Mouse (Mus musculus): ENCODE measurements around the gene Fntb.
A peak's percentile ranks its signal among the peaks of the same experiment; 100 is the strongest.
"Not testable (repeated sequence)": the region's sequence is repeated elsewhere in the genome, so short reads cannot be mapped to it uniquely, and the experiment has no call there.

The Fntb gene

DNA sequence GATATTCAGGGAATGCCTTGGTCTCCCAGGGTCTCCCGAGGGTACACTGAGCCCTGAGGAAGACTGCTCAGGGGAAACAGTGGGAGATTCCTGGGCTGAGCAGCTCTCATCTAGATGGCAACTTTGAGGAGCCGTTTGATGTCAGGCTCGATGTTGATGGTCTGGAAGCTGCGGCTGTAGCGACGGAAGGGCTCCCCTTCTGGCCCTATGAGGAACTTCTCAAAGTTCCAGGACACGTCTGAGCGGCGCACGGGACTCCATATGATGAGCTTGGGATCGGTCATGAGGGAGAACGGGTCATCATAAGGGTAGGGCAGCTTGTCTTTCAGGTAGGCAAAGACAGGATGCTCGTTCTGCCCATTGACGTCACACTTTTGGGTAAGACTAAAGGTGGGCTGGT, 27.2 kb downstream of the Fntb start:
- not testable (repeated sequence) for DNase-seq (ENCODE audit: extremely low read depth, low read depth, low spot score)

DNA sequence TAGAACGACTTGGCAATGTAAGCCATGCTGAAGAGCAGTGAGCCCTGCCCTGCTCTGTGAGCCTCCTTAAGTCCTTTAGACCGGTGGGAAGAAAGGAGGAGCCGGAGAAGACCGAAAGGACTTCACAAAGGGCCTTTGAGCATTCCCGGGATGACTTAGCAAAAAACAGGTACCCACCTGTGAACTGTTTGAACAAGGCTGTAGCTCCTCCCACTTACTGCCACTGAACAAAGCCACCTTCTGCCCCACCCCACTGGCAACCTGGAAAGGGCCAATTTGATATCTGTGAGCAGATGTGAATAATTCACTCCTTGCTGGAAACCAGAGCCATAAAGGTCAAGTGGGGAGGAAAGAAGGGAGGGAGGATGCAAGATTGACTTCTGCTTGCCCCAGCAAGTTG, 30.0 kb downstream of the Fntb start, which contains the start of gene Gpx2:
TSS of gene Gpx2 (minus strand) at position 205 of the 400 bp plus-strand sequence.
- no peak for DNase-seq (ENCODE audit: extremely low read depth, low read depth, low spot score)

DNA sequence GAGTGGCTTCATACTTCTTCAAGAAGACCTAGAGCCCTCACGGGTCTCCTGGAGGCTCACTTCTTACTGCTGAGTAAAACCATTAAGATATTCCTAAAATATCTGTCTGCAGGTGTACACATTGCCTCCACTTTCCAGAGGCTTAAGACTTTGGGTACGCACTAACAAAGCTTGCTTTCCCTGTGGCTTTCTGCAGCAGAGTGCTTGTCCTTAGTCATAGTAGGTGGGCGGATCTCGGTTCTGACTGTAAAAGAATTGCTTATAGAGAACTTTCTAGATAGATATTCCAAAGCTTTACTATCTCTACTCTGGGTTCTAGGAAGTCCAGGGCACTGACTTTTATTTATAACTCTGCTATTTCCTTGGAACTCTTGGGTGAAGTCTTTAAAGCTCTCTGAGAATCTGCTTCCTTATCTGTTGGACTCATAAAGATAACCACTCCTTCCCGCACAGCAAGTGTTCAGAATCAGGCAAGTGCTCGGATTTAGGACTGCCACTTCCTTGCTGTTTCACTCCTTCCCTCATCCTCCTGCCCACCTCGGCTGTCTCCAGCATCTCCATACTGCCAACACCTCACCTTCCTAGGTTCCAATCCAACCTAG, 31.6 kb downstream of the Fntb start:
- no peak for DNase-seq (ENCODE audit: extremely low read depth, low read depth, low spot score)

GRCm38 (mm10) chr12:76798008-76798720, 32.8 kb downstream of the Fntb start:
- no peak for DNase-seq (ENCODE audit: extremely low read depth, low read depth, low spot score)

- DNase-seq (ENCODE audit: extremely low read depth, low read depth, low spot score) = no peak
Observed at GRCm38 (mm10) chr12:76803028-76803427, 37.6 kb downstream of the Fntb start.

- DNase-seq (ENCODE audit: extremely low read depth, low read depth, low spot score) = no peak
Observed at GRCm38 (mm10) chr12:76803700-76804252, 38.4 kb downstream of the Fntb start.

DNA sequence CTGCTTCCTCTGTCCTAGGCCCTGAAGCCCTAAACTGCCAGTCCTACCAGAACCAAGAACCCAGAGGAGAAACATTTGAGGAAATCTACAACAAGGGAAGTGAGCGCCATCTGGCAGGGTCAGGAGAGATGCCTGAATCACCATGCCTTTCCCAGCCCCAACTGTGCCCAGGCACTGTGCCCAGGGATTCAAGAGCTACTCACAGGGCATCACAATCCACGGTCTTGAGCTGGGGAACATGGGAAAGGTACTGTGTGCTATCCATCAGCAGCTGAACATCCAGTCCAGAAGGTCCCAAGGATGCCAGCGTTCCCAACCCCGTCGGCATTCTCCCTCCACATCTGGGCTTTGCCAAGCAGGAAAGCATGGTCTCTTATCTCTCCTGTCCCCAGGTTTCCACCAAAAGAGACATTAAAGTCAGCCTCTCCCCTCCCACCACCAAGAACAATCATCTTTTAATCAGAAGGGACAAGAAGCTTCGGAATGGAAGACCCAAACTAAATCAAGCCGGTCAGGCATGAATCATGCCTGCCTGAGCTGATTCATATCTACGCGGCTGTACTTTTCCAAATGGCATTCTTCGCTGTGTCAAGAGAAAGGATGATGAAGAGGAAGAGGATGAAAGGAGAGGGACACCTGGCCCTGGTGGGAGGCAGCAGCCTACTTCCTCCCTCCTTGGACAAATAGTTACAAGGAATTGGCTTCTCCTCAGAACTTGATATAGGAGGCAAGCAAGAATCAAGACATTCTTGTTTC, 39.8 kb downstream of the Fntb start:
- DNase-seq (ENCODE audit: extremely low read depth, low read depth, low spot score) = no peak

DNA sequence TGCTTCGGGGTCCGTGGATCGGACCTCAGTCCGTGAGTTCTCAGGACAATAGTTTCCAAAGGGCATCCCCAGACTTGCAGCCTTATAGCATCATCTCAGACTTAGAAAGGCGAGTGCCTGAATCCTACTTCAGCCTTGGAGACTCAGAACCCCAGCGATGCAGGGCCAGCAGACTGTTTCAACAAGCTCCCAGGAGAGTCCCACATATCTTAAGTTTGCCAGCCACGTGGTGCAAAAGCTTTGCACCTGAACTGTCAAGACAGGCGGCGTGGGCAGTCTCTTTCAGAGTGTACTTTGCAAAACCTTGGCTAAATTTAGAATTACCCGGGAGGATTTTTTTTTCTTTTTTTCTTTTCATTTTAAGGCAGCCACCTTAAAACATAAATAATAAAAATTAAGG, 42.4 kb downstream of the Fntb start:
- DNase-seq (ENCODE audit: extremely low read depth, low read depth, low spot score) = no peak

- DNase-seq (ENCODE audit: extremely low read depth, low read depth, low spot score) = no peak
Observed at GRCm38 (mm10) chr12:76810491-76810890, 45.1 kb downstream of the Fntb start.

GRCm38 (mm10) chr12:76811006-76811405, 45.6 kb downstream of the Fntb start:
- DNase-seq (ENCODE audit: extremely low read depth, low read depth, low spot score) = no peak

- DNase-seq (ENCODE audit: extremely low read depth, low read depth, low spot score) = no peak
Observed at GRCm38 (mm10) chr12:76813543-76813942, 48.2 kb downstream of the Fntb start.

DNA sequence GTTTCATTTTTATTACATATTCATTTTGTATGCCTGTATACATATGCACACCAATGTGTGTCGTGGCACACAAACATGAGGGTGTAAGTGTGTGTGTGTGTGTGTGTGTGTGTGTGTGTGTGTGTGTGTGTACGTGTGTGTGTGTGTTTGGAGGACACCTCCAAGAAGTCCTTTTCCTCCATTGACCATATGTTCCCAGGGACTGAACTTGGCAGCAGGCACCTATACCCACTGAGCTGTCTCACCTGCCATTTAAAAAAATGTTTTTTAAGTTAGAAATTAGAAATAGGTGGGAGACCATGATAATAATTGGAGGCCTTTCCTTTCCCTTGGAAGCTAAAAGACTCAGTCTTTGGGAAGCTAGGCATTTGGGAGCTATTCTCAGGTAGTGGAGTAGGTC, 48.7 kb downstream of the Fntb start:
- no peak for DNase-seq (ENCODE audit: extremely low read depth, low read depth, low spot score)

DNA sequence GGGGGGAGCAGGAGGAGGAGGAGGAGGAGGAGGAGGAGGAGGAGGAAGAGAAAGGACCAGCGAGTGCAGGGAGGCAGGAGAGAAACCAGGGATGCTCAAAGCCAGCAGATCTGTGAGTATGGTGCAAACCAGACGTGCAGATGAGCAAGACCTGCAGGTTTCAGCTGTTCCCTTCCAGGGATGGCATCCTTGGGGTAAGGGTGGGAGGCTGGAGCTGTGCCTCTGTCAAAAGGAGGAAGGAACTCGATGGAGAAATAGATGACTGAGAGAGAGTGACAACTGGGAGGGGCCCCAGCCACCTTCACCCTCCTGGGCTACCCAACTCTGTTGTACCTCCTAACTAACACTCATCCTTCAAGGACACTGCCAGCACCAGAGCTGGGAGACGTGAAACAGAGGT, 51.3 kb downstream of the Fntb start:
- no peak for DNase-seq (ENCODE audit: extremely low read depth, low read depth, low spot score)

DNA sequence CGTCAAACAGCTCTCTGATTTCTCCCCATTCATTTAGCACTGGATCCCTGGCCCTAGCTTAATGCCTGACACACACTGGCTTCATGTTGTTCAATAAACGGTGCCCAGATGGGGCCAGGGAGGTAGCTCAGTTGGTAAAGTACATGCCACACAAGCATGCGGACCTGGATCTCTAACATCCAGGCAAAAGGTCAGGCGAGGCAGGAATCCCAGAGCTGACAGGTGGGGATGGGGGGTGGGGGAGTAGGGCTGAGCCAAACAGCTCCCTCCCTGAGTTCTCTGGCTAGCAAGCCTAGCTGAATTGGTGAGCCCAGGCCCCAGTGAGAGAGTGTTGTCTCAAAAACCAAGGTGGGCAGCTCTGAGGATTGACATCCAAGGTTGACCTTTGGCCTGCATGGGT, 51.8 kb downstream of the Fntb start:
- no peak for DNase-seq (ENCODE audit: extremely low read depth, low read depth, low spot score)

DNA sequence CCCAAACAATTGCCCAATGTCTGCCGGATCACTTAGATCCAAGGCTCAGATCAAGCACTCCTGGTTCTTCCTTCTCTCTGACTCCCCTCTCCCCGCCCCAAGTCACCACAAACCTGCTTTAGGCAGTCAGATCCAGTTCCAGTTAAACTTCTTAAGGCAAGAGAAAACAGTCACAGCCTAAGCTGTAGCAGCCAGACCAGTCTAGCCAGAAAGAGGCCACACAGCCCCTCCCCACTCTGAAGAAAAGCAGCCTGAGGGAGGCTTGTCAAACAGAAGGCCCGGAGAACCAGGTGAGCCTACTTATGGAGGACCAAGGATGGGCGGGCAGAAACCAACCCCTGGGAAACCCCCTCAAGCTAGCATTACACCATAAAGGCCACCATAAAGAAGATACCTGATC, 52.7 kb downstream of the Fntb start:
- DNase-seq (ENCODE audit: extremely low read depth, low read depth, low spot score) = peak; percentile 87

DNA sequence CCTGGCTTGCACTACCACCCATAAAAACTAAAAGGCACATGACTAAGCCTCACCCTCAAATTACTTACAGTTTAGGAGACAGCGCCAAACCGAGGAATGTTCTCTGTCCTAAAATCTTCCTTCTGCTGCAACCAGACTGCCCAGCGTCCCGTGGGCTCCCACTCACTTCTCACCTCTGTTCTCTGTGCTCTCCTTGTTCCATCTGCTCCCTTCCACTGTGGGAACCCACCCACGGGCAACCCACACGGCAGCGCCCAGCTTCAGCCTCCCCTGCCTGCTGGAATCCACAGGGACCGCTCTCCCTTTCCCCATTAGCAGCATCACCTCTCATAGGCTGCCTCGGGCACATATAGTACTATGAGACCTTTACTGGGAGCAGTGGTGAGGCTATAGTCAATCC, 53.5 kb downstream of the Fntb start:
- no peak for DNase-seq (ENCODE audit: extremely low read depth, low read depth, low spot score)

- DNase-seq (ENCODE audit: extremely low read depth, low read depth, low spot score) = no peak
Observed at GRCm38 (mm10) chr12:76819816-76820215, 54.4 kb downstream of the Fntb start.

DNA sequence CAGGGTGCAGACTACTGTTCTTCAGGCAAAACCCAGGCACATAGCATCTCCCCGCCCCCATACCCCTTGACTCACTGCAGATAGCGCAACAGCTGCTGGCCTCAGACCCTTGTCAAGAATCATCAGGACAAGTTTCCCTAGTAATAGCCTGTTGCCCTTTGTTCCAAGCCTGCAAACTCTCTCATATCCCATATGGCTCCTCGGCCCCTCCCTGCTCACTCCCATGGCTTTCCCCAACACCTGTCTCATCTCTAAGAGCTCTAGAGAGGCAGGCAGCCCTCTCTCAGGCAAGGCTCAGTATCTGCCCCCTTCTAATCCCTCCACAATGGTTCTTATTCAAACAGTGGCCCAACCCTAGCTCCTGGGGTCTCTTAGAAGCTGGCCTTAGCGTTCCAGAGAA, 55.2 kb downstream of the Fntb start:
- DNase-seq (ENCODE audit: extremely low read depth, low read depth, low spot score) = no peak

GRCm38 (mm10) chr12:76822002-76822650, 56.7 kb downstream of the Fntb start:
- no peak for DNase-seq (ENCODE audit: extremely low read depth, low read depth, low spot score)

DNA sequence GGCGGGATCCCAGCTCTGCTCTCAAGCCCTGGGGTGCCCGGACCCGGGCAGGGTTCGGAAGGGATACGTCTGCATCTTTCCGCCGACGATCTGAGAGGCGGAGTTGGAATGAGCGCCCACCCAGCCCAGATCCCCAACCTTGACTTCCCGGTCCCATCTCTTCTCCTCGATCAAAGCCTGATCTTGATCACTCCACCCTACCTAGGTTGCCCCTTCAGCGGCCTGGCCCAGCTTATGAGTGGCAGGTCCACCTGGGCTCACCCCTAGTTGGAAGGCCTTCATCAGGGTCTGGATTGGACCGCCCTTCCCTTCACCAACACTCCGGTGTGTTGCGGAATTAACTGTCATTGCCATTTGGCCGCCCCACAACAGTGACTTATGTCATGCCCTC, 57.3 kb downstream of the Fntb start, which contains the start of gene Rab15:
TSS of gene Rab15 (minus strand) at position 258 of the 391 bp plus-strand sequence.
- DNase-seq (ENCODE audit: extremely low read depth, low read depth, low spot score) = no peak

DNA sequence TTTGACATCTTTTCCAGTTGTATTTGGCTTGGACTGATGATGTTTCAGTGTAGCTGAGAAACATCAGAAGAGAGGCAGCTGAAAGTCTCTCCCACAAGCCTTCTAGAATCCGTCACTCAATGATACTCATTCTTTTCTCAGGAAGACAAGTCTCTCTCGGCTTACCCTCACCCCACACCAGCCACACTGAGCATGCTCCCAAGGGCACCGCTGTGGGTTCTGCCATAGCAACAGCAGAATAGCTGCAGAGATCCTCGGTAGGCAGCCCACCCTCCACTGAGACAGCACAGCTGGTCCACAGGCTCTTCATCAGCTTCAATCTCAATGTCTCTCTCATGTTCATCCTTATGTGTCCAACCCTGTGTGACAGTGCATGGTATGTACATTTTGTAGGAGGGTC, 59.9 kb downstream of the Fntb start:
- DNase-seq (ENCODE audit: extremely low read depth, low read depth, low spot score) = no peak

Measured in fat pad, adult 2 months (tissue).